Mouse (Mus musculus): ENCODE measurements around the gene Rps6ka1. TPM values are rescaled to one million over a fixed set of nuclear protein-coding genes. Genes with fewer than 3 reads are reported as not detected.

Rps6ka1 gene
- polyA plus RNA-seq, 1 experiment from 2014 or later, result 25.3 TPM

GRCm38 (mm10) chr4:133884888-133885287 lies 2.7 kb downstream of the Rps6ka1 start:
- H3K4me2 ChIP-seq (replicated peaks), result no peak overlapping the region
- no peaks in the 10 kb centered on the region; the same call in 1 of the 2 replicates for H3K4me1 ChIP-seq (replicated peaks; ENCODE audit: control insufficient read depth, insufficient read depth, low read length)
- no peak for DNase-seq (ENCODE audit: low spot score)
- H3K27me3 ChIP-seq (ENCODE audit: control insufficient read depth, insufficient read depth, low read length), result no peaks in the 10 kb centered on the region
- no peak overlapping the region for H3K9ac ChIP-seq
- H3K27ac ChIP-seq, result no peak overlapping the region
- no peak overlapping the region for H3K4me3 ChIP-seq (replicated peaks; ENCODE audit: low read length)
- no peaks in the 10 kb centered on the region for H3K36me3 ChIP-seq (replicated peaks; ENCODE audit: control insufficient read depth, insufficient read depth)
- no peaks in the 10 kb centered on the region for H3K9me3 ChIP-seq (ENCODE audit: control insufficient read depth, low read length)
- WGBS, result 83% methylated on average over 3 of the region's 3 CpGs
- ATAC-seq (ENCODE audit: low FRiP score), result no peak

DNA sequence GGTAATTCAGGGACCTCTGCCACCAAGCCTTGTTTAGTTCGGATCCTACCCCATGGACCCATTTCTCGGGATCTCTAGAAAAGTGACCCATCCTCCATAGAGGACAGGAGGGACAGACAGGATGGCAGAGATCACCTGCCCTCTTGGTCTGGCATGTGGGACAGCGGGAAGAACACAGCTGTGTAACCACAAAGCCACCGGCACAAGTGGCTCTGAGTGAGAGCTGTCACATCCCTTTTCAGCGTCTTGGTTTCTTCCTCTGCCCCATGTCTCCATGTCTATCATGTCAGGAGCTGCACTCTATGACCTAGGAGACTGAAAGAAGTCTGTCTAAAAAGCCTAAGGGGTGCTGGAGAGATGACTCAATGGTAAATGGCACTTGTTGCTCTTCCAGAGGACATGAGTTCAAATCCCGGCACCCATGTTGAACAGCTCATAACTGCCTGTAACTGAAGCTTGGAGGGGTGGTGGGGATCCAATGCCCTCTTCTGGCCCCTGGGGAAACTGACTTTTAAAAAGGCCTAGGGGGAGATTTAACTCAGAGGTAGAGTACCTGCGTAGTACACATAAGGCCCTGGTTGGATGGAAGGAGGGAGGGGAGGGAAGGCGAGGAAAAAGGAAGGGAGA lies 3.4 kb downstream of the Rps6ka1 start:
- WGBS, result 94% methylated on average over 8 of the region's 8 CpGs
- H3K36me3 ChIP-seq (replicated peaks; ENCODE audit: control insufficient read depth, insufficient read depth), result no peaks in the 10 kb centered on the region; the same call in 1 of the 2 replicates

GRCm38 (mm10) chr4:133881851-133882250 lies 5.7 kb downstream of the Rps6ka1 start:
- H3K36me3 ChIP-seq (replicated peaks; ENCODE audit: control insufficient read depth, insufficient read depth), result no peaks in the 10 kb centered on the region; the same call in 1 of the 2 replicates
- ATAC-seq (ENCODE audit: low FRiP score), result no peak
- 97% methylated on average over 3 of the region's 3 CpGs for WGBS
- H3K27ac ChIP-seq, result no peak overlapping the region
- no peak overlapping the region for H3K4me2 ChIP-seq (replicated peaks)
- H3K9ac ChIP-seq, result no peak overlapping the region
- no peaks in the 10 kb centered on the region; the same call in 1 of the 2 replicates for H3K4me1 ChIP-seq (replicated peaks; ENCODE audit: control insufficient read depth, insufficient read depth, low read length)
- no peak for DNase-seq (ENCODE audit: low spot score)
- H3K27me3 ChIP-seq (ENCODE audit: control insufficient read depth, insufficient read depth, low read length), result no peaks in the 10 kb centered on the region
- no peak overlapping the region for H3K4me3 ChIP-seq (replicated peaks; ENCODE audit: low read length)
- H3K9me3 ChIP-seq (ENCODE audit: control insufficient read depth, low read length), result no peaks in the 10 kb centered on the region

More for the DNA sequence above, 3.4 kb downstream of the Rps6ka1 start:
- Histone ChIP-seq H3K9me3 (ENCODE audit: control insufficient read depth, low read length) (no peaks in the 10 kb centered on the region), H3K4me1 (replicated peaks; ENCODE audit: control insufficient read depth, insufficient read depth, low read length) (no peaks in the 10 kb centered on the region; the same call in 1 of the 2 replicates), H3K27ac (no peak overlapping the region), H3K4me2 (replicated peaks) (no peak overlapping the region), H3K9ac (no peak overlapping the region), H3K27me3 (ENCODE audit: control insufficient read depth, insufficient read depth, low read length) (no peaks in the 10 kb centered on the region), H3K4me3 (replicated peaks; ENCODE audit: low read length) (no peak overlapping the region)
- ATAC-seq (ENCODE audit: low FRiP score) (no peak), DNase-seq (ENCODE audit: low spot score) (no peak)

DNA sequence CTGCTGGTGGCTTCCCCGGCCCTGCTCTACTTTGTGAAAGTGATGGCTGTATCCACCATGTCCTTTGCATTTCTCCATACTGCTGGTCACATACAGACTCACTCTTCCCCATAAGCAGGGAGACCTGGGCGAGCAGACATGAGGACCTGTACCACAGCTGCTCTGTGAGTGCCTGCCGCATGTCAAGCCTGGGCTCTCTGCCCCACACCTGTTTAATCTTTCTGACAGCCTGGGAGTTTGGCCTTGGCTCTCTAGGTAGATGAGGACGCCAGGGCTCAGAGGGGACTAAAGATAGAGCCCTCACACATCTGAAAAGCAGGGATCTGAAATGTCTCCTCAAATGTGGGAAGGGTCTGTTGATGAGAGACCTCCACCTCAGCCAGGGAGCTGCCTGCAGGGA lies 6.2 kb downstream of the Rps6ka1 start:
- Histone ChIP-seq H3K9ac (no peak overlapping the region), H3K27me3 (ENCODE audit: control insufficient read depth, insufficient read depth, low read length) (no peaks in the 10 kb centered on the region), H3K4me1 (replicated peaks; ENCODE audit: control insufficient read depth, insufficient read depth, low read length) (no peaks in the 10 kb centered on the region; the same call in 1 of the 2 replicates), H3K9me3 (ENCODE audit: control insufficient read depth, low read length) (no peaks in the 10 kb centered on the region), H3K4me2 (replicated peaks) (no peak overlapping the region), H3K27ac (no peak overlapping the region), H3K36me3 (replicated peaks; ENCODE audit: control insufficient read depth, insufficient read depth) (no peaks in the 10 kb centered on the region; the same call in 1 of the 2 replicates), H3K4me3 (replicated peaks; ENCODE audit: low read length) (no peak overlapping the region)
- DNase-seq (ENCODE audit: low spot score) (no peak), ATAC-seq (ENCODE audit: low FRiP score) (no peak)
- whole genome bisulfite sequencing, result 83% methylated on average over 4 of the region's 4 CpGs

GRCm38 (mm10) chr4:133879145-133879902 lies 8.3 kb downstream of the Rps6ka1 start:
- H3K9ac ChIP-seq, result no peak overlapping the region
- no peaks in the 10 kb centered on the region for H3K9me3 ChIP-seq (ENCODE audit: control insufficient read depth, low read length)
- no peak overlapping the region for H3K4me2 ChIP-seq (replicated peaks)
- no peaks in the 10 kb centered on the region; the same call in 1 of the 2 replicates for H3K36me3 ChIP-seq (replicated peaks; ENCODE audit: control insufficient read depth, insufficient read depth)
- DNase-seq (ENCODE audit: low spot score) (no peak), ATAC-seq (ENCODE audit: low FRiP score) (no peak)
- H3K4me1 ChIP-seq (replicated peaks; ENCODE audit: control insufficient read depth, insufficient read depth, low read length), result no peaks in the 10 kb centered on the region
- H3K27ac ChIP-seq, result no peak overlapping the region
- no peak overlapping the region for H3K4me3 ChIP-seq (replicated peaks; ENCODE audit: low read length)
- WGBS, result 77% methylated on average over 12 of the region's 12 CpGs
- no peaks in the 10 kb centered on the region for H3K27me3 ChIP-seq (ENCODE audit: control insufficient read depth, insufficient read depth, low read length)

DNA sequence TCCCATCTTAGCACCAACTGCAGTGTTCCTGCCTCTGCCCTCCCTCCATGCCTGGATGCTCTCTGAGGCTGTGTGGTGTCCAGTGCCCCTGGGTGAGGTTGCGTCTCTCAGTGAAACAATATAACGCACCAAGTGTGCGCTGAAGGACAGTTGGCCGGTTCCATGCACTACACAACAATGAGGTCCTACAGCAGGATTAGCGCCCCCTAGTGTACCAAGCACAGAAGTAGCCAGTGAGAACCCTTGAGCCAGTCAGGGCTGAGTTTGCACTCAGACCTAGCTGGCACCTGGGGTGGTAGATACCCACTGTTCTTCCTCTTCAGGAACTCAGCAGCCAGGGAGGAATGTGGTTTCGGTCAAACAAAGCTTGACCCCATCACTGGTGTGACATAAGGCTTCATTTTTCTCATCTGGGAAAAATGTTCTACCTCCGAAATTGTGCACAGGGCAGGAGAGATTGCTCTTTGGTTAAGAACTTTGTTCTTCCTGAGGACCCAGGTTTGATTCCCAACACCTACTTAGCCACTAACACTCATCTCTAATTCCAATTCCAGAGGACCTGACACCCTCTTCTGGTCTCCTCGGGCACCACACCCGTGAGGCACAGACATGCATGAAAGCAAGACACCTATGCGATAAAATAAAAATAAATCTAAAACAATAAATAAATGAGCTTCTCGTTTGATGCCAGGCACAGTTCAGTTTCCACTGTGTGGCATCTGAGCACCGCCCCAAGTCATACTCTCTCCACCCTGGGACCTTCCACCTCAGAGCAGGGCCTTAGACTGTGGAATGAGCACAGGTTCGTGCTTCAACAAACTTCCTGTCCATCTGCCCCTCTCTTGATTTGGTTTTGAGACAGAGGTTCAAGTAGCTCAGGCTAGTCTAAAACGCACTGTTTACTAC lies 9.5 kb downstream of the Rps6ka1 start:
- Histone ChIP-seq H3K9ac (no peak overlapping the region), H3K27ac (no peak overlapping the region), H3K27me3 (ENCODE audit: control insufficient read depth, insufficient read depth, low read length) (no peaks in the 10 kb centered on the region), H3K4me2 (replicated peaks) (no peak overlapping the region), H3K36me3 (replicated peaks; ENCODE audit: control insufficient read depth, insufficient read depth) (no peaks in the 10 kb centered on the region; the same call in 1 of the 2 replicates), H3K4me1 (replicated peaks; ENCODE audit: control insufficient read depth, insufficient read depth, low read length) (no peaks in the 10 kb centered on the region), H3K9me3 (ENCODE audit: control insufficient read depth, low read length) (no peaks in the 10 kb centered on the region), H3K4me3 (replicated peaks; ENCODE audit: low read length) (no peak overlapping the region)
- ATAC-seq (ENCODE audit: low FRiP score) (no peak), DNase-seq (ENCODE audit: low spot score) (no peak)
- whole genome bisulfite sequencing, result 87% methylated on average over 14 of the region's 14 CpGs

DNA sequence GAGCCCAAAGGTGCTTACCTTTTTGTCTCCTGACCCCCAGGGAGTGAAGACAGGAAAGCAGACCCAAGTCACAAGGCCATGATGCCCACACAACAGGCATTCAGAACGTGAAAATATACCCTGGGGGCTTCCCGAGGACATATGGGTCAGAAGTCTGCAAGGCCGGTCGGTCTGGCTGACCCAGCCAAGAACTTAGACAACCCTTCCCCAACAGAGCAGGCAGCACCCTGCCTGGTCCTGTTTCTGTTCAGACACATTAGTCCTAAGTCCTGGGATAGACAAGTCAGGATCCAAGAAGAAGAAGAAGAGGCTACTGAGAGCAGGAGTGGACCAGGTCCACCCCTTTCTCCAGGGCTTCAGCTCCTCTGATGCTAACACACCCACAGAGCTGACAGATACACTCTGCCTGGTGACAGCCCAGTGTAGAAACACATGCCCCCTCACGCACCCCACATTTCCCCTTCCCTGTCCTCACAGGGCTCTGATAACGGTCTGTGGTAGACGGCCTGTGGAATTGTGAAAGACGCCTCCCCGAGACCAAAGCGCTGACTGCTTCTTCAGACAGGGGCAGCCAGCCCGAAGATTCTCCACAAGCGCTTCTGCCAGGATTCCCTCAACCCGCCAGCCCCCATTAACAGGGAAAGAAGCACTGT lies 12.6 kb downstream of the Rps6ka1 start:
- H3K4me1 ChIP-seq (replicated peaks; ENCODE audit: control insufficient read depth, insufficient read depth, low read length), result no peaks in the 10 kb centered on the region
- no peak overlapping the region for H3K9ac ChIP-seq
- WGBS, result 81% methylated on average over 13 of the region's 13 CpGs
- ATAC-seq (ENCODE audit: low FRiP score) (no peak), DNase-seq (ENCODE audit: low spot score) (no peak)
- no peaks in the 10 kb centered on the region for H3K27me3 ChIP-seq (ENCODE audit: control insufficient read depth, insufficient read depth, low read length)
- no peak overlapping the region for H3K4me2 ChIP-seq (replicated peaks)
- no peak overlapping the region for H3K4me3 ChIP-seq (replicated peaks; ENCODE audit: low read length)
- H3K27ac ChIP-seq, result no peak overlapping the region
- H3K9me3 ChIP-seq (ENCODE audit: control insufficient read depth, low read length), result no peaks in the 10 kb centered on the region
- no peaks in the 10 kb centered on the region; the same call in 1 of the 2 replicates for H3K36me3 ChIP-seq (replicated peaks; ENCODE audit: control insufficient read depth, insufficient read depth)

GRCm38 (mm10) chr4:133873926-133874864 lies 13.4 kb downstream of the Rps6ka1 start:
- no peak for DNase-seq (ENCODE audit: low spot score)
- Histone ChIP-seq H3K4me2 (replicated peaks) (no peak overlapping the region), H3K36me3 (replicated peaks; ENCODE audit: control insufficient read depth, insufficient read depth) (peaks cover 1% of the 10 kb centered on the region; the same call in 1 of the 2 replicates), H3K27ac (no peak overlapping the region), H3K27me3 (ENCODE audit: control insufficient read depth, insufficient read depth, low read length) (no peaks in the 10 kb centered on the region), H3K4me1 (replicated peaks; ENCODE audit: control insufficient read depth, insufficient read depth, low read length) (no peaks in the 10 kb centered on the region), H3K9ac (no peak overlapping the region), H3K9me3 (ENCODE audit: control insufficient read depth, low read length) (no peaks in the 10 kb centered on the region), H3K4me3 (replicated peaks; ENCODE audit: low read length) (no peak overlapping the region)
- 88% methylated on average over 17 of the region's 17 CpGs for WGBS
- ATAC-seq (ENCODE audit: low FRiP score), result no peak

Data from hindbrain, embryonic 14.5 days (tissue).